Mouse (Mus musculus): Measurements from ENCODE around the gene Tulp1.

- TF ChIP-seq CTCF (IDR thresholded peaks at IDR 0.05; ENCODE audit: low read depth) (peak; percentile 69), EP300 (optimal IDR thresholded peaks at IDR 0.05) (no peak)
Measured at GRCm38 (mm10) chr17:28384298-28384697, 19.3 kb upstream of the Tulp1 start.
